Mouse (Mus musculus): ENCODE results near the gene Mon1a.

Mon1a gene

DNA sequence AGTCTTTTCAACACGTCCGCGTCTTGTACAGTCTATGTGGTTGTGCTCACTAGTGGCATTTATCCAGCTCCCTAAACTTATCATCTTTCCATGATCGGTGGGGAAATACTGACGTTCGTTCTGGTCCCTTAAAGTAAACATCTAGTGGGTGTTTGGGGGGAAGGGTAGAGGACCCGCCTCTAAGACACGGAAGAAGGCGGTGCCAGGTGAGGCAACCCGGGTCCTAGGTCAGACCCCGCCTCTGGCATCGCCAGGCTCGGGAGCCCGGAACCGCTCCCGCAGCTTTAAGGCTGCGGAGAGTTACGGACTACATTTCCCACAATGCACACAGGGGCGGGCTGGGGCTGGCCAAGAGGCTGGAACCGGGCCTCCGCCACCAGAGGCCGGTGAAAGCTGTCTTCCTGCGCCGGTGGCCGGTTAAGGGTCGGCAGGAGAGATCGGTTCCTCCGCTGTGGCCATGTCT lies at the start of gene Mon1a:
TSS of gene Mon1a (plus strand) at position 348 of the 463 bp plus-strand sequence.
- DNase-seq (ENCODE audit: extremely low read depth, insufficient read length, low spot score), result peak; percentile 90

DNA sequence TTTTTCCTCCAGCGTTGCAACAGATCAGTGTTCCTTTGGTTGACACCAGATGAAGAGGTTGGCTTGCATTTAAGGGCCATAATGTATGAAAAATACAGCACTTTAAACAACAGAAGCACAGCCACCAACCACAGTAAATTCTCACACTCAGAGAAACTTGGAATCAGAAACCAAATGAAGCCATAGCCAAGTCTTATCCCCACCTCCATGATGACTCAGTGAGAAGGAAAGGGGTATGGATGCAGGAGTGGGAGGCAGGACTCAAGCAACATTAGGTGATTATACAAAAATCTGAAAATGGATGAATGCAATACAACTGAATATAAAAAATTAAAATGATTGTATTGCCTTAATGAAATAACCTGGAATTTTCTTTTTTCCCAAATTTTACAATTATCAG lies 49.1 kb upstream of the Mon1a start:
- no peak for DNase-seq (ENCODE audit: extremely low read depth, insufficient read length, low spot score)

DNA sequence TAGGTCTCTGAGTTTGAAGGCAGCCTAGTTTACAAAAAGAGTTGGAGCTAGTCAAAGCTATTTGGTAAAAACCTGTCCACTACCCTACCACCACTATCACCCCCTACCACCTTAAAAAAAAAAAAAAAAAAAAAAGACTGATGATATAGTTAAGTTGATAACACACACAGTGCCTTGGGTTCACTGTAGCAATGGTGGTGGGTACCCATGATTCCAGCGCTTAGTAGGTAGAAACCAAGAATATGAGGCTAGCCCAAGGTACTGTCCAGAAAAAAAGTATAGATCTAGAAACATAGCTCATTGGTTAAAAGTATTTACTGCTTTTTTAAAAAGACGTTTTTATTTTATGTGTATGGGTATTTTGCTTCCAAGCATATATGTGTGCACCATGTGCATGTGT lies 45.2 kb upstream of the Mon1a start:
- no peak for DNase-seq (ENCODE audit: extremely low read depth, insufficient read length, low spot score)

- DNase-seq (ENCODE audit: extremely low read depth, insufficient read length, low spot score), result no peak
These were observed 39.0 kb upstream of the Mon1a start for GRCm38 (mm10) chr9:107848922-107849321.

GRCm38 (mm10) chr9:107858343-107858742 lies 29.6 kb upstream of the Mon1a start:
- DNase-seq (ENCODE audit: extremely low read depth, insufficient read length, low spot score), result no peak

DNA sequence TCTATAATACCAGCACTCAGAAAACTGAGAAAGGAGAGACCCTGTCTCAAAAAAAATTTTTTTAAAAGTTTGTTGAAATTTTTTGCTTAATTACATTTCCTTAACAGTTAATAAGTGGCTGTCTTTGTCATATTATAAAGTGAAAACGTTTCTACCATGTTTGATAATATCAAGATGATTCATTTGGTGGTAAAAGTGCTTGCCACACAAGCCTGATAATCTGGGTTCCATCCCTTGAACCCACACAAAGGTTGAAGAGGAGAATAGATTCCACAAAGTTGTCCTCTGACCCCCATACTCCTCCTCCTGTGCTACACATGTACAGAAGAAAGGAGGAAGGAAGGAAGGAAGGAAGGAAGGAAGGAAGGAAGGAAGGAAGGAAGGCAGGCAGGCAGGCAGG lies 23.5 kb upstream of the Mon1a start:
- DNase-seq (ENCODE audit: extremely low read depth, insufficient read length, low spot score), result no peak

GRCm38 (mm10) chr9:107866081-107866480 lies 21.9 kb upstream of the Mon1a start:
- DNase-seq (ENCODE audit: extremely low read depth, insufficient read length, low spot score), result no peak

DNA sequence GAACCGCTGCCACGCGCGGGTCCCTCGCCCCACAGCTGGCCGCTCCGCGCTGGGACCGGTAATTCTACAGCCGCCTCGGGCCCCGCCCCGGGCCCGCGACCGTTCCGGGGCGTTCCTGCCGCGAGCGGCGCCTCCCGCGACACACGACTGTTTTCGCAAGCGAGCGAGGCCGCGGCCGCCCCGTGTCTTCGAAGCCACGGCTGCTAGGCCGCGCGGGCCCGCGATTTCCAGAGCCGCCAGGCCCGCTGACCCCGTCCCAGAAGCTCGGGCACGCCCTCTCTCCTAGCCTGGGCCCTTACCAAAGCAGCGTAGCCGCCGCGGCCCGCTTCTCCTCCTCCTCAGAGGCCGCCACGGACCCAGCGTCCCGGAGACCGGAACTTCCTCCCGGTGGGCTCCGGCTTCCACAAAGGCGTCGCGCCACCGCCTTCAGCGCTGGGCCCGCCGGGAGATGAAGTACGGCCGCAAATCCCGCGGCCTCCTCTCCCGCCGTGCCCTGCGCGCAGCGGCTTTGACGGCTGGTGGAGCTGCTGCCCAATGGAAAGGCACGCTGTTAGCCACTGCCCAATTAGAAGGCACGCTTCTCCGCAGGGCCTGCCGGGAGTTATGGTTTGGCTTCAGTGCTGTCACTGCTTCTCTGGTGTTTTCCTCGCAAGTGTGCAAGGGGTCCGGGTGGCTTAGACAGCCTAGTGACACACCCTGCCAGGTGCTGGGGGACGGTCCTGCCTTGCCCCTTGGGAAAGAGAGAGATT lies 15.4 kb upstream of the Mon1a start:
- peak; percentile 94 for DNase-seq (ENCODE audit: extremely low read depth, insufficient read length, low spot score)

DNA sequence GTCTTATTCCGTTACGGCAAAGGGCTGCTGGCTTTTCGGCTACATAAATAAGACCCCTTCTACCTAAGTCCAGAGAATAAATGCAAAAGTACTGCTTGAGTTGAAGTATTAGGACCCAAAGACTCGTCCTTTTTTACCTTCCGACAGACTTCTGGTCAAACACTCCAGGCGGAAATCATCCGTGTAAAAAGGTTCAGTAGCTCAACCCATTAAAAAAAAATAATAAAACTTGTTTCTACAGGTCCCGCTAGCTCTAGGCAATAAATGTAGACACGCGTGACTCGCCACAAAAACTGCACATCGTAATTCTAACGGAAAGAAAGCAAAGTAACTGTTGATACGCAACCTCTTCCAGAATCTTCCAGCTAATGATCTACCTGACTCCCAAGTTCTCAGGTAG lies 14.8 kb upstream of the Mon1a start, which contains the start of gene Rbm6:
TSS of gene Rbm6 (minus strand) at position 101 of the 400 bp plus-strand sequence.
- no peak for DNase-seq (ENCODE audit: extremely low read depth, insufficient read length, low spot score)

GRCm38 (mm10) chr9:107880411-107880810 lies 7.5 kb upstream of the Mon1a start:
- DNase-seq (ENCODE audit: extremely low read depth, insufficient read length, low spot score), result no peak

DNA sequence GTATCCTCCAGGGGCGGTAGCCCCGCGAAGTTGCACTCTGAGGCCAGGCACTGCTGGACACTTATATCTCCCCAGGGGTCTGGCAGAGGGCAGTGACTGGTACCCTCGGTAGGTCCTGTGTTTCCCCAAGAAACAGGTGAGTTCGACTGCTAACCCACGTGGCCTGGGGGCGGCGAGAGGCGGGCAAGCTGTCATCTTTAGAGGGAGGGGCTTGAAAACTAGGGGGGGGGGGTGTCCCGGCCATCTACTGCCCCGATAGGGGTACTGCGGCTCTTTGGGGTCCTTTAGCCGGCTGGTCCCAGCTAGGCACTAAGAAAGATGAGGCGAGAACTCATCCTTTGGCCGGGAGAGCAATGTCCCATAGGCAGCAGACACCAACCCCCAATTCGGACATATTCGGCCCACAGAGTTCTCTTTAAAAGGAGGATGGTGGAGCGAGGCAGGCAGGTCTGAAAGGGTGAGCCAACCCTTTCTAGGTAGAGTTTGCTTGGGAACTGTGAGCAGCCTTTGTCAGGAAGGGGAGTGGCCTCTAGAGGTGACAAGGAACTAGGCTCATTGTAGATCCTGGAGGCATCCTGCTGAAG lies 408 bp downstream of the Mon1a start:
- no peak for DNase-seq (ENCODE audit: extremely low read depth, insufficient read length, low spot score)

DNA sequence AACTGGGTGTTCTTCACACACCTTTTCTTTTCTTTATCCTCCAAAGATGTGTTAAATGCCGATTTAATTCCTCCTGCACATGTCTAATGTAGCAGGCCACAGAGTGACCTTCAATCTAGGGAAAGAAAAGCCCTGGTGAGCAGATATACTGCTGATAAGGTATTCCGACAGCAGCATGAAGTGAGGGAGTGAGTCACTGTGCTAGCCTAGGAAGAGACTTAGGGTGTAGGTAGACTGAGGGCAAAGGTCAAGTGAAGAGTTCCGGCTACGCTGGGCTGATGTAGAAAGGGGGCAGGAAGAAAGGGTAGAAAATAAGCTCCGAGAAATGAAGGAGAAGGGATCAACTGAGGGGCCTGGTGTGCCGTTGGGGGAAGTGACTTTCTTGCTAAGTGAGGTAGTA lies 2.3 kb downstream of the Mon1a start:
- DNase-seq (ENCODE audit: extremely low read depth, insufficient read length, low spot score), result no peak

- DNase-seq (ENCODE audit: extremely low read depth, insufficient read length, low spot score), result no peak
These were observed 3.1 kb downstream of the Mon1a start for GRCm38 (mm10) chr9:107891023-107891422.

- DNase-seq (ENCODE audit: extremely low read depth, insufficient read length, low spot score), result no peak
These were observed 10.6 kb downstream of the Mon1a start for GRCm38 (mm10) chr9:107898563-107898962.

GRCm38 (mm10) chr9:107899855-107900254 lies 11.9 kb downstream of the Mon1a start:
- no peak for DNase-seq (ENCODE audit: extremely low read depth, insufficient read length, low spot score)

DNA sequence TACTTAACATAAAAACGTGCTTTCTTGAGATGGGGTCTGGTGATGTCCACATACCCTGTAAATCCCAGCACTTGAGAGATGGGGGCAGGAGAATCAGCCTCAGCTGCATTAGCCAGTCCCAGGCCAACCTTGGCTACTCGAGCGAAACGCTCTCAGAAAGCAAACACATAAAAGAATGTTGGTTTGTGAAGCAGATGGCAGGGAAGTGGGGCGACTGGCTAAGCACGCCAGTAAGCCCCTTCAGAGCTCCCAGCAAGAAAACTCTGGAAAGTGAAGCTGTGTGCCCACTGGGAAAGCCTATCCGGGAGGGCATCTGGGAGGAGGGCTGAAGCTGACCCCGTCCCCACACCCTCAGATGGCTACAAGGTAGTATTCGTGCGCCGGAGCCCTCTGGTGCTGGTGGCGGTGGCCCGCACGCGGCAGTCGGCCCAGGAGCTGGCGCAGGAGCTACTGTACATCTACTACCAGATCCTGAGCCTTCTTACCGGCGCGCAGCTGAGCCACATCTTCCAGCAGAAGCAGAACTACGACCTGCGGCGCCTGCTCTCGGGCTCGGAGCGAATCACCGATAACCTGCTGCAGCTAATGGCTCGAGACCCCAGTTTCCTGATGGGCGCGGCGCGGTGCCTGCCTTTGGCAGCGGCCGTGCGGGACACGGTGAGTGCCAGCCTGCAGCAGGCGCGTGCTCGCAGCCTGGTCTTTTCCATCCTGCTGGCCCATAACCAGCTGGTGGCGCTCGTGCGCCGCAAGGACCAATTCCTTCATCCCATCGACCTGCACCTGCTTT lies 13.1 kb downstream of the Mon1a start:
- no peak for DNase-seq (ENCODE audit: extremely low read depth, insufficient read length, low spot score)

GRCm38 (mm10) chr9:107901627-107901914 lies 13.6 kb downstream of the Mon1a start:
- no peak for DNase-seq (ENCODE audit: extremely low read depth, insufficient read length, low spot score)

GRCm38 (mm10) chr9:107904726-107905125 lies 16.8 kb downstream of the Mon1a start:
- peak; percentile 47 for DNase-seq (ENCODE audit: extremely low read depth, insufficient read length, low spot score)

DNA sequence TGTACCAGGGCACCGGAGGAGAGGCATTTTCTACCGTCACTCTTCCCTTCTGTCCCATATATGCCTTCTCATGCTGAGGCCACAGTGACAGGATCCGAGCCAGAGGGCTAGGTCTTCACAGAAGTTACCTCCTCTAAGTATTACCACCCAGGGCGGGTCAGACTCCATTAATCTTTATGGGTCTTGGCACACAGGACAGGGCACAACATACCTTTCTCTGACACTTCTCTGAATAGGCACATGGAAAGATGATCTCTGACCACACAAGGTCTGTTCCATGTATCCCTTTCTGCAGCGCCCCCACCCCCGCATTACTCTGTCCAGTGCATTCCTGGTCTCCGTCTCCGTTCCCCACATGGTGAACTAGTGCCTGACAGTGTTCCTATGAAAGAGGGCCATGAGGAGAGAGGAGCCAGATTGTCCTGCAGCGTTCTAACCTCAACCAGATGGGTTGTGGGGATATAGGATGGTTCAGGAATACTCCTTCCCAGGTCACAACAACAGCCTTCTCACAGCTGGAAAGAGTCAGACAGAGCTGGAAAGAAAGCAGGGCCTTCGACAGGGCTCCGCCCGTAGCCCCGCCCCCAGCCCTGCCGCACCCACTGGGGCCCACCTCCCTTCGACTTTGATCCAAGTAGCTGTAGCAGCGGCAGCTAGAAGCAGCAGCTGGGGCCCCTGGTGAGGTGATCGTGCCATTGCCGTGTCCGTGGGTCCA lies 18.5 kb downstream of the Mon1a start, which contains the start of gene Mst1r:
TSS of gene Mst1r (plus strand) at position 622 of the 715 bp plus-strand sequence.
- DNase-seq (ENCODE audit: extremely low read depth, insufficient read length, low spot score), result peak; percentile 38

GRCm38 (mm10) chr9:107906967-107907800 lies 19.2 kb downstream of the Mon1a start:
- no peak for DNase-seq (ENCODE audit: extremely low read depth, insufficient read length, low spot score)
